Mouse (Mus musculus) C2C12 (cell line): ENCODE data around the gene Ttyh1.

Experiments
- CEBPB ChIP-seq: IDR thresholded peaks from one replicate; pipeline ENCODE4 v1.6.1; 2011; ENCODE audit warnings: low read depth, mild to moderate bottlenecking, control low read depth, moderate library complexity
- CTCF ChIP-seq: IDR thresholded peaks from one replicate; pipeline ENCODE4 v1.5.1; 2011; ENCODE audit not compliant: control insufficient read depth, insufficient read depth, insufficient read length
- MAX ChIP-seq: IDR thresholded peaks from one replicate; pipeline ENCODE4 v1.6.1; 2011; ENCODE audit warnings: mild to moderate bottlenecking, control low read depth
- MYOD1 ChIP-seq: IDR thresholded peaks from one replicate; pipeline ENCODE4 v1.6.1; 2011; ENCODE audit warnings: low read depth; ENCODE audit not compliant: control insufficient read depth, insufficient read length
- MYOG ChIP-seq: IDR thresholded peaks from one replicate; pipeline ENCODE4 v1.6.1; 2011; ENCODE audit not compliant: control insufficient read depth, insufficient read length; ENCODE audit errors: extremely low read depth
- USF1 ChIP-seq: IDR thresholded peaks from one replicate; pipeline ENCODE4 v1.6.1; 2011; ENCODE audit warnings: low read depth, mild to moderate bottlenecking, control low read depth, moderate library complexity

- TF ChIP-seq CTCF: no peak
- no peak for TF ChIP-seq USF1
- TF ChIP-seq MAX: no peak
- TF ChIP-seq MYOG: no peak
- TF ChIP-seq MYOD1: no peak
- no peak for TF ChIP-seq CEBPB
These were observed 12.8 kb downstream of the Ttyh1 start for GRCm38 (mm10) chr7:4131964-4132363.
